Mouse (Mus musculus) heart, adult 2 months (tissue): ENCODE results near the gene Cpt1b.

Experiments used
- CTCF ChIP-seq: fragments of 200-600 bp; IDR thresholded peaks from 2 replicates; pipeline ENCODE4 v1.8.1; 2022; ENCODE audit warnings: antibody characterized with exemption, mild to moderate bottlenecking, moderate library complexity
- POLR2A ChIP-seq: fragments of 200-500 bp; IDR thresholded peaks from 2 replicates; pipeline ENCODE4 v1.6.1; 2011; ENCODE audit warnings: mild to moderate bottlenecking, low read depth, low read length, control low read depth; ENCODE audit not compliant: insufficient read depth

- peak; percentile 31 for TF ChIP-seq CTCF
- no peak for TF ChIP-seq POLR2A
These were observed 4.7 kb upstream of the Cpt1b start for GRCm38 (mm10) chr15:89430341-89430740.
